Mouse (Mus musculus): Measurements from ENCODE around the gene Strbp. TPM values are rescaled to one million over a fixed set of nuclear protein-coding genes. Genes with fewer than 3 reads are reported as not detected.

Gene Strbp
- polyA plus RNA-seq (2015; fragmentation: Nextera tagmentation; extraction: Ambion mirVana) = 30.7 and 34.9 TPM in 2 replicates

- no peaks in the 10 kb centered on the region for H3K9me3 ChIP-seq (replicated peaks)
- ATAC-seq (ENCODE audit: insufficient number of reproducible peaks, low FRiP score, low TSS enrichment, low read depth) = peak; percentile 93
- H3K27ac ChIP-seq (replicated peaks) = peak within 1 kb of the TSS; percentile 91
- peak within 1 kb of the TSS; percentile 77 for H3K4me2 ChIP-seq (replicated peaks)
- H3K9ac ChIP-seq = peak within 1 kb of the TSS; percentile 87
- H3K4me1 ChIP-seq = peaks cover 13% of the 10 kb centered on the region
- under 1% methylated on average over 54 of the region's 98 CpGs for WGBS
- H3K36me3 ChIP-seq = no peaks in the 10 kb centered on the region
- no peaks in the 10 kb centered on the region for H3K27me3 ChIP-seq
- peak within 1 kb of the TSS; percentile 82 for H3K4me3 ChIP-seq (replicated peaks)
Observed at GRCm38 (mm10) chr2:37703230-37703954, at the start of gene Strbp. Gene Strbp (minus strand): TSS chr2:37703859.

DNA sequence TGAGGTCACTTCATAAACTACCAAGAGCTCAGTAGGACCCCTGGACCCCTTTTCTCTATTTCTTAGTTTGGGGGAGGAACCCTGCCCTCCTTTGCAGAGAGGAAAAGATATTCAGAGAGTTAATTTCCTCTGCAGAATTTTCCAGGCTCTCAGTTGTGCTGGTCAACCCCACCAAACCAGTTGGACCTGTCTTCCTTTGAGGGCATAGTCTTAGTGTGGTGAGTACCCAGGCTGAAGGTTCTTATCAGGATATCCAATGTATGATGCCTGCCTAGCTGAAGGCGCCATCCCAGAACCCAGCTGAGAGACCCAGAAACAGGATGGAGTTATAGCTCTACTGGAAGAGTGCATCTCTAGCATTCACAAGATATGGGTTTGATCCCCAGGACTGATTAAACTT lies 47.5 kb upstream of the Strbp start:
- Histone ChIP-seq H3K9me3 (replicated peaks) (no peaks in the 10 kb centered on the region), H3K27ac (replicated peaks) (no peak overlapping the region), H3K36me3 (no peaks in the 10 kb centered on the region), H3K4me3 (replicated peaks) (no peak overlapping the region), H3K4me2 (replicated peaks) (no peak overlapping the region), H3K4me1 (peaks cover 30% of the 10 kb centered on the region), H3K27me3 (no peaks in the 10 kb centered on the region), H3K9ac (no peak overlapping the region)
- WGBS = 88% methylated on average over 1 of the region's 1 CpGs
- ATAC-seq (ENCODE audit: insufficient number of reproducible peaks, low FRiP score, low TSS enrichment, low read depth) = no peak

DNA sequence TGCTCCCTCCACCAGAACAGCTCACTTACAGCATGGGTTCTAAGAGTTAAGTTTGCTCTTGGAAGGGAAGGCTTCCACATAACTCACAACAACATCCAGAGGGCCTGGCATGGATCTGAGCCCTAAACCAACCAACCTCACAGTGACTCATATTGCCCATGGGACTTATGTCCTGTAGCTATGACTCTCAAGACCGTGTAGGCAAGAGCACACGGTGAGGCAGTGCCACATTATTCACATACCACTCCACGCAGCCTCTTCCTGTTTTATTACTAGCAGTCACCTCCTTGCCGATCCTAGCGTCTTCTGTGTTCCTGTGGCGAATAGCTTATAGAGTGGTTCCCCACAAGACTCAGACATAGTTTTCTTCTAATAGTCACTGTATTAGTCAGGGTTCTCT lies 45.7 kb upstream of the Strbp start:
- H3K4me2 ChIP-seq (replicated peaks) = no peak overlapping the region
- 45% methylated on average over 6 of the region's 6 CpGs for WGBS
- no peak overlapping the region for H3K4me3 ChIP-seq (replicated peaks)
- no peaks in the 10 kb centered on the region for H3K9me3 ChIP-seq (replicated peaks)
- peaks cover 23% of the 10 kb centered on the region for H3K4me1 ChIP-seq
- peak overlapping the region; percentile 75 for H3K27ac ChIP-seq (replicated peaks)
- H3K27me3 ChIP-seq = no peaks in the 10 kb centered on the region
- ATAC-seq (ENCODE audit: insufficient number of reproducible peaks, low FRiP score, low TSS enrichment, low read depth) = 0 out of 2 replicates have a peak, but pooled peaks have one; percentile 55
- H3K9ac ChIP-seq = no peak overlapping the region
- no peaks in the 10 kb centered on the region for H3K36me3 ChIP-seq

DNA sequence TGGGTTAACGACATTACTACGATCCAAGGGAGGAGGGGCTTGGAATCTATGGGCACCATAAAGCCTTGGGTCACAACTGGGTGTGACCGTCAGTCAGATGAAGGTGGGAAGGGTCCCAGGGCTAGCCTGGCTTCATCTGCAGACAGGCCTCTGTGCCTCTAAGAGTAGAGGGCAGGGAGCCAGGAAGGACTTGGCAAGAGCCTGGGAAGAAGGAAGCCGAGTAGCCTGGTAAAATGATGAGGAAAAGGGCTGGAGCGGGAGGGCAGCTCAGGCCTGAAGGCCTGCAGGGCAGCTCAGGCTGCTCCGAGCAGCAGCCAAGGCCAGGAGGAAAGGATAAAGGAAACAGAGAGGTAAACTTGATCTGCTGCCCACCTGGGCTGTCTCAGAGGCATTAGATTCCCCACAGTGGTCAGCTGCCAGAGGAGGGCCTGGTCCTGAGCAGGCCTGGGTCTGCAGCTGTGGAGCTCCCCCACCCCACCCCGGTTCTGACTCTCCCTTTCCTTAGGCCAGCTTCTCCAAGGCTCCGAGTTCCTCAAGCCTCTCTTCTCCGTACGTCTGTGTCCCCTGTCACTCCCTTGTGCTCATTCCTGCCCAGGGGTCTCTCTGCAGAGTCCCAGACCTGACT lies 44.9 kb upstream of the Strbp start:
- H3K27me3 ChIP-seq = no peaks in the 10 kb centered on the region
- H3K9ac ChIP-seq = no peak overlapping the region
- peaks cover 23% of the 10 kb centered on the region for H3K4me1 ChIP-seq
- H3K4me2 ChIP-seq (replicated peaks) = no peak overlapping the region
- peak; percentile 49; the same call in 1 of the 2 replicates for ATAC-seq (ENCODE audit: insufficient number of reproducible peaks, low FRiP score, low TSS enrichment, low read depth)
- H3K27ac ChIP-seq (replicated peaks) = peak overlapping the region; percentile 75
- no peaks in the 10 kb centered on the region for H3K9me3 ChIP-seq (replicated peaks)
- 37% methylated on average over 10 of the region's 10 CpGs for WGBS
- no peaks in the 10 kb centered on the region for H3K36me3 ChIP-seq
- H3K4me3 ChIP-seq (replicated peaks) = no peak overlapping the region

DNA sequence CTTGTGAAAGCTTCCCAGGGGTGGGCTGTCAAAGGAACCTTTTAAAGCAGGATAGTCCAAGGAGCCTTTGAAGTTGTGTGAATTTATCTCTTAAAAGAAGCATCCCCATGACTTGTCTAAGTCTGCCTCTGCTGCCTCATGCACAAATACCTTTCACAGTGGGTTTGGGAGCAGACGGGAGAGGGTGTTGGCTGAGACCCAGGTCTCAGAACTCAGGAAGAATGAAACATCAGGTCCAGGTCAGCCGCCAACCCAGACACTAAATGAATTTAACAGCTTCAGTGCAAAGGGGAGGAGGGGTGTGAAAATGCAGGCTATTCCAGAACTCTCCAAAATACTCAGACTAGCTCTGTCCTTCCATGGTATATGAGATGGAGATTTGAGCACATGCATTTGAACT lies 44.2 kb upstream of the Strbp start:
- Histone ChIP-seq H3K27ac (replicated peaks) (0 out of 2 replicates have a peak overlapping the region, but pooled peaks have one; percentile 75), H3K36me3 (no peaks in the 10 kb centered on the region), H3K4me1 (peaks cover 23% of the 10 kb centered on the region), H3K27me3 (no peaks in the 10 kb centered on the region), H3K9me3 (replicated peaks) (no peaks in the 10 kb centered on the region), H3K4me3 (replicated peaks) (no peak overlapping the region), H3K9ac (no peak overlapping the region), H3K4me2 (replicated peaks) (no peak overlapping the region)
- 19% methylated on average over 2 of the region's 2 CpGs for WGBS
- no peak for ATAC-seq (ENCODE audit: insufficient number of reproducible peaks, low FRiP score, low TSS enrichment, low read depth)

DNA sequence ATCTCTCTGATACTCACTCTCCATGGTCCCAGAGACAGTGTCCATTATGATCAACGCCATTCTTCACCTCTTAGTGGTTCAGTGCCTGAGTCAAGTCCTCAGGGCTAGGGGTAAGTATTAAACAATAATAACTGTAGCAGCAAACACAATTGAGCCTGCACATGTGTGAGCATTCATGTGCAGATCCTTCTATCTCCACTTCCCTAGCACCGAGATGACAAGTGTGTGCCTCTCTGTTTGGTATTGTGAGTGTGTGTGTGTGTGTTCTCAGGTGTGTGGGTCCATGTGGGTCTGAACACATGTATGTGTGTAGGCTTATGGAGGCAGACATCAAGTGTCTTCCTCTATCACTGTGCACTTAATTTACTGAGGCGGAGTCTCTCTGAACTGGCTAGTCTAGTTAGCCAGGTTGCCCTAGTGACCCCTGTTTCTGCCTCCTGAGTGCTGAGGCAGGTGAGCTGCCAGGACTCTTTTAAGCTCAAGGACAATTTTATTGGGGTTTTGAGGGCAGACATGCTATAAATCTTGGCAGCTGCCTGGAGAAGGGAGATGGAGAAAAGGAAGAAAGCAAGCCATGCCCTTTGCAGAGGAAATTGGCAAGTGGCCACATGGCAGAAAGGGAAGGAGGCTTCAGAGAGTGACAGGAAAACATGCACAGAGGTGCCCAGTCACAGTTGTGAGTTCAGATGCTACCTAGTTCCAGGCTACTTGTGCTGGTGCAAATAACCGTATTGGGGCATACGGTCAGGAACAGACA lies 42.8 kb upstream of the Strbp start:
- H3K4me1 ChIP-seq = peaks cover 30% of the 10 kb centered on the region
- no peak overlapping the region for H3K4me3 ChIP-seq (replicated peaks)
- H3K4me2 ChIP-seq (replicated peaks) = no peak overlapping the region
- no peak overlapping the region for H3K9ac ChIP-seq
- WGBS = 88% methylated on average over 5 of the region's 5 CpGs
- no peaks in the 10 kb centered on the region for H3K36me3 ChIP-seq
- ATAC-seq (ENCODE audit: insufficient number of reproducible peaks, low FRiP score, low TSS enrichment, low read depth) = no peak
- no peak overlapping the region for H3K27ac ChIP-seq (replicated peaks)
- no peaks in the 10 kb centered on the region for H3K27me3 ChIP-seq
- H3K9me3 ChIP-seq (replicated peaks) = no peaks in the 10 kb centered on the region

DNA sequence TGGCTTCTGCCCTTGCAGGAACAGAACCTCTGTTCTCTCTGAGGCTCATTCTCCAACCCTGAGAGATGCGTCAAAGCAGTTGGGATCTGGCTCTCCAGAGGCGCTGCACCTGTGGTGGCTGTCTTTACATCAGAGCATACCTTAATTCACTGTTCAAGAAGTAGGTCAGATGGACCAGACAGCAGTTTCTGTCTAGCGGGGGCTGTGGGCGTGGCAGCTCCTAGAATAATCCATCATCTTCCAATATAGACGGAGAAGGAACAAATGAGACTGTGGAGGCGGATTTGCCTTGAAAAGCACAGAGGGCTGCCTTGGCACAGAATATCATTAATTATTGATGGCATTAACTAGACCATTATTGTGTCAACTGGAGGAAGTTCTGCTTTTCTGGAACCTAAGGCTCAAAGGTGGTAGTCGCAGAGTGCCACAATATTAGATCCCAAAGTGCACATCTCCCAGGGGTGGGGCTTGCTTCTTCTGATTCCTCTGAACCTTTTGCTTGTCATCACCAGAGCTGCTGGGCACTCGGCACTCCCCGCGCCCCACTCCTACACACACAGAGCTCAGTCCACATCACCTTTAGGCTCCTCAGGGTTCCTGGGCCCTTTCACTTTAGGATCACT lies 41.2 kb upstream of the Strbp start:
- Histone ChIP-seq H3K36me3 (no peaks in the 10 kb centered on the region), H3K4me2 (replicated peaks) (no peak overlapping the region), H3K9ac (no peak overlapping the region), H3K27ac (replicated peaks) (no peak overlapping the region), H3K4me1 (peaks cover 28% of the 10 kb centered on the region), H3K4me3 (replicated peaks) (no peak overlapping the region), H3K27me3 (no peaks in the 10 kb centered on the region), H3K9me3 (replicated peaks) (no peaks in the 10 kb centered on the region)
- no peak for ATAC-seq (ENCODE audit: insufficient number of reproducible peaks, low FRiP score, low TSS enrichment, low read depth)
- 87% methylated on average over 10 of the region's 10 CpGs for WGBS

GRCm38 (mm10) chr2:37741806-37742554 lies 38.3 kb upstream of the Strbp start:
- no peak for ATAC-seq (ENCODE audit: insufficient number of reproducible peaks, low FRiP score, low TSS enrichment, low read depth)
- Histone ChIP-seq H3K4me2 (replicated peaks) (no peak overlapping the region), H3K9ac (no peak overlapping the region), H3K27ac (replicated peaks) (no peak overlapping the region), H3K27me3 (no peaks in the 10 kb centered on the region), H3K36me3 (no peaks in the 10 kb centered on the region), H3K4me3 (replicated peaks) (no peak overlapping the region), H3K4me1 (peaks cover 7% of the 10 kb centered on the region; the same call in 1 of the 2 replicates), H3K9me3 (replicated peaks) (no peaks in the 10 kb centered on the region)
- 60% methylated on average over 20 of the region's 20 CpGs for WGBS

GRCm38 (mm10) chr2:37735807-37736188 lies 32.1 kb upstream of the Strbp start:
- no peaks in the 10 kb centered on the region for H3K36me3 ChIP-seq
- peaks cover 11% of the 10 kb centered on the region for H3K4me1 ChIP-seq
- H3K27me3 ChIP-seq = no peaks in the 10 kb centered on the region
- H3K4me2 ChIP-seq (replicated peaks) = peak overlapping the region; percentile 40; the same call in 1 of the 2 replicates
- no peak overlapping the region for H3K4me3 ChIP-seq (replicated peaks)
- peak overlapping the region; percentile 72; the same call in 1 of the 2 replicates for H3K27ac ChIP-seq (replicated peaks)
- WGBS = 38% methylated on average over 1 of the region's 1 CpGs
- no peak overlapping the region for H3K9ac ChIP-seq
- no peaks in the 10 kb centered on the region for H3K9me3 ChIP-seq (replicated peaks)
- ATAC-seq (ENCODE audit: insufficient number of reproducible peaks, low FRiP score, low TSS enrichment, low read depth) = no peak

DNA sequence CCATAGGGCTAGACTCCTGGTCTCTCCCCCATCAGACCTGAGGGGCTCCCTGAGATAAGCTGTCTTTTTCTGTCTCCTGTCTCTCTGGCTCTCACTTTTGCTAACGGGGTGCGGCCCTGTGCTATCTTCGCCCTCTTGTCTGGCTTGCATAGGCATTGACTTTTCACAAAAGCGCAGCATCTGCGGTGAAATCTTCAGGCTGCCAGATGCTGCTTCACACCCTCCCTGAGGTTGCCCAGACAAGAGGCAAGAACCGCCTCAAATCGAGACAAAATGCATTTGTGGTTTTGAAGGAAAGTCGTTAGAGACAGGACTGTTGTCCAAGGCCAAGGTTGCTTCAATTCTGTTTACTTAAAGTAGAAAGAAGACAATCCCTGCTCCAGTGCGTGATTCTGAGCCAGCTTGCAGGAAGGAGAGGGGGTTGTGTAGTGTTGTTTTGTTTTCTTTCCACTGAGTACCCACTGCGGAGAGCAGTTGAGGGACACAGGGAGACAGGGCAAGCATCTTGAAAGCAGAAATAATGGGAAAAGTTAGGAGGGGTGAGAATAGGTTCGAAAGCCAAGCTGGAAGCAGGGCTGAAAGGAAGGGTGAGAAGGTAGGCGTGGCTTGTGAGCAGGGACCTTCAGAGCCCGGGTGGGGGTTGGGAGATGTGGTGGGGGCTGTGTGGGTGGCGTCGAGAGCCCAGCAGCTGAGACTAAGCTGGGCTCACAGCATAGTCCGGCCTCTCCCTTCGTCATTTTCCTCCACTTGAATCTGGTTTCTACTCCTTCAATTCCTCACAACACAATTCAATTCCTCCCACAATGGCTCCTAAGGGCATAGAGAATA lies 31.5 kb upstream of the Strbp start:
- WGBS = 14% methylated on average over 17 of the region's 17 CpGs
- peak overlapping the region; percentile 40 for H3K4me2 ChIP-seq (replicated peaks)
- H3K9ac ChIP-seq = no peak overlapping the region
- 0 out of 2 replicates have a peak, but pooled peaks have one; percentile 28 for ATAC-seq (ENCODE audit: insufficient number of reproducible peaks, low FRiP score, low TSS enrichment, low read depth)
- no peaks in the 10 kb centered on the region for H3K27me3 ChIP-seq
- peaks cover 11% of the 10 kb centered on the region for H3K4me1 ChIP-seq
- H3K9me3 ChIP-seq (replicated peaks) = no peaks in the 10 kb centered on the region
- peak overlapping the region; percentile 72 for H3K27ac ChIP-seq (replicated peaks)
- no peak overlapping the region for H3K4me3 ChIP-seq (replicated peaks)
- no peaks in the 10 kb centered on the region for H3K36me3 ChIP-seq
